Mouse (Mus musculus): ENCODE measurements around the gene Rhox4d.
"Not testable (repeated sequence)": the region's sequence is repeated elsewhere in the genome, so short reads cannot be mapped to it uniquely, and the experiment has no call there.

Rhox4d gene

DNA sequence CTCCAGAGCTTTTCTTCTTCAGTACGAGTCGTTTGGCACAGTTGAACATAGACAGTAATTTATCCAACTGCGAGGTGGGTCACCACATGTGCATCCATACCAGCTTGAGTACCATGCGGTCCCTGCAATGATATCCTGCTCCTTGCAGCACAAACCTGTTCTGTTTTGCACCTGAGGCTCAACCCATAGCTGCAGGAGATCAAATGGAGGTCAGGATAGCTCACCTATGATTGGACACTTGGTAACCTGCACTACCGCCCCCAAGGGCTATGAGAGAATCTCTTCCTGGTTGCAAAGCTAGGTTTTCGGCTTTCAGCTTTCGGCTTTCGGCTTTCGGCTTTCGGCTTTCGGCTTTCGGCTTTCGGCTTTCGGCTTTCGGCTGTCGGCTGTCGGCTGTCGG is at the start of gene Rhox4d:
Gene Rhox4d, plus strand, starts transcription at position 301 of the 400 bp plus-strand sequence.
- not testable (repeated sequence) for DNase-seq

DNA sequence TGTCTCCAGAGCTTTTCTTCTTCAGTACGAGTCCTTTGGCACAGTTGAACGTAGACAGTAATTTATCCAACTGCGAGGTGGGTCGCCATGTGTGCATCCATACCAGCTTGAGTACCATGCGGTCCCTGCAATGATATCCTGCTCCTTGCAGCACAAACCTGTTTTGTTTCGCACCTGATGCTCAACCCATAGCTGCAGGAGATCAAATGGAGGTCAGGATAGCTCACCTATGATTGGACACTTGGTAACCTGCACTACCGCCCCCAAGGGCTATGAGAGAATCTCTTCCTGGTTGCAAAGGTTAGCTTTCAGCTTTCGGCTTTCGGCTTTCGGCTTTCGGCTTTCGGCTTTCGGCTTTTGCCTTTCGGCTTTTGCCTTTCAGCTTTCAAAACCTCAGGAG is 34.1 kb upstream of the Rhox4d start, which contains the start of gene Rhox4c:
Gene Rhox4c, plus strand, starts transcription at position 301 of the 400 bp plus-strand sequence.
- DNase-seq, result not testable (repeated sequence)

DNA sequence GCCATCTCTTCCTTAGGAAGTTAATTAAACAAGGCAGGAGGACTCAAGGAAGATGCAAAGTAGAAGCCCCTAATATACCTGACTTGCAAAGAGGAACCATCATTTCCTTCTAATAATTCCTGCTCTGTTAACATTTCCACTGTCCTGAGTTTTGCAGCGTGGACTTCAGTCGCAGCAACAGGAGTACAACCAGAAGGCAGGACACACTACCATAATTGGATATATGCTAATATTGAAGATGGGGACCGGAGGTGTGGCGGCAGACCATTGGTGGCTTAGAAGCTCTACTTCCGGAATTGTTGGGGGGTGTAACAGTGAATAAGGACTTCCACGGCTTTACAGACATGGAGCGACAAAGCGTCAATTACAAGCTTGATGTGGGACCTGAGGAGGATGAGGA is 16.0 kb downstream of the Rhox4d start, which contains the start of gene Rhox2e:
Gene Rhox2e, plus strand, starts transcription at position 301 of the 400 bp plus-strand sequence.
- DNase-seq, result not testable (repeated sequence)

DNA sequence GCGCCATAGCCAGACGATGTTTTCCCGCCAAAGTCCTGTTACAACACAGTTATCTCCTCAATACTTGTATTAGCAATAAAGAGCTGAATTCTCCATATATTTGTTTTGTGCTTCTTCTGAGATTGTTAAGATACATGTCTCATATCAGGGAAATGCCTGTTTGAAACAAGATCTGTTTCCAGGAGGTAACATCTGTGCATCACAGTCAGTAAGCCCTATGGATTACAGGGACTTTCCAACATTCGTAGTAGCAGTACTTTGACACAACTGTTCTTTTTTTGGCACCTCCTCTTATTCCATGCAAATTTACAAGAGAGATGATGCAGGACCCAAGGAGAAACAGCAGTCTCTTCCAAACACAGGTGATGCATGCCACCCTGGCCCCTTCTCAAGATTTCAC is 27.6 kb downstream of the Rhox4d start, which contains the start of gene Rhox3e:
Gene Rhox3e, plus strand, starts transcription at position 301 of the 400 bp plus-strand sequence.
- not testable (repeated sequence) for DNase-seq

DNA sequence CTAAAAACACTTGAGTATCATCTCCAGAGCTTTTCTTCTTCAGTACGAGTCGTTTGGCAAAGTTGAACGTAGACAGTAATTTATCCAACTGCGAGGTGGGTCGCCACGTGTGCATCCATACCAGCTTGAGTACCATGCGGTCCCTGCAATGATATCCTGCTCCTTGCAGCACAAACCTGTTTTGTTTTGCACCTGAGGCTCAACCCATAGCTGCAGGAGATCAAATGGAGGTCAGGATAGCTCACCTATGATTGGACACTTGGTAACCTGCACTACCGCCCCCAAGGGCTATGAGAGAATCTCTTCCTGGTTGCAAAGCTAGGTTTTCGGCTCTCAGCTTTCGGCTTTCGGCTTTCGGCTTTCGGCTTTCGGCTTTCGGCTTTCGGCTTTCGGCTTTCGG is 43.0 kb downstream of the Rhox4d start, which contains the start of gene Rhox4e:
Gene Rhox4e, plus strand, starts transcription at position 301 of the 400 bp plus-strand sequence.
- not testable (repeated sequence) for DNase-seq
